Mouse (Mus musculus) left cerebral cortex, postnatal 14 days (tissue): ENCODE measurements around the gene Ptk6. TPM values are rescaled to one million over a fixed set of nuclear protein-coding genes. Genes with fewer than 3 reads are reported as not detected.

ENCODE experiments used
- DNase-seq, 2 experiments: peaks; one replicate each; pipeline ENCODE4 v3.0.0; 2021 to 2022; ENCODE audit warnings: low spot score in 2 of 2, mixed read lengths in 1 of 2
- intact Hi-C: fragments of 180-260 bp; cut with DNase I; formaldehyde crosslinking; loops from one replicate; pipeline ENCODE4 v1.15.1; 2025
- total RNA-seq, 2 experiments: library from RNA; stranded (reverse); gene quantifications; 2 replicates each; pipeline ENCODE4 v1.2.3; 2021

The Ptk6 gene
- total RNA-seq, 2 experiments from 2014 or later, result 0.08 TPM; not detected in 1

DNA sequence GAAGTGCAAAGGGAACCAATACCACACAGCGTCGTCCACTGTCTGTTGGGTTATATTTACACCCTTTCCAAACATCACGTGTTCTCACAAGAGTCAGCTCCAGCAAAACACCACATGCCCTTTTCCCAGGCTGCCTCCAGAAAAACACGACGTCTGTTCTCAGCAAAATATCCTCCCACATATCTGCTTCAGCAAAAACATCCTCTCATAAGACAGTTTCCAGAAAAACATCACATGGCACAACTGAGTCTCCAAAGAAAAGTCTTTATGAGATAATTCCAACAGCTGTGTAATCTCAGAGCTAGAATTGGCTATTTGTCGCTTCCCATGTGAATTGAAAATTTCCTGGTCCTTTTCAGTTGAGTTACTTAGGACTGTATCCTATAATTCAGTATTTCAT lies 21.7 kb downstream of the Ptk6 start:
- peak in 1 of 2 experiments; percentile 18 for DNase-seq
- intact Hi-C loops, result no loop called here

- no peak for DNase-seq
- intact Hi-C loops, result no loop called here
These were observed 24.1 kb downstream of the Ptk6 start for GRCm38 (mm10) chr2:181178471-181178870.

- DNase-seq, result no peak
- intact Hi-C loops, result no loop called here
These were observed 24.6 kb downstream of the Ptk6 start for GRCm38 (mm10) chr2:181178015-181178414.

DNA sequence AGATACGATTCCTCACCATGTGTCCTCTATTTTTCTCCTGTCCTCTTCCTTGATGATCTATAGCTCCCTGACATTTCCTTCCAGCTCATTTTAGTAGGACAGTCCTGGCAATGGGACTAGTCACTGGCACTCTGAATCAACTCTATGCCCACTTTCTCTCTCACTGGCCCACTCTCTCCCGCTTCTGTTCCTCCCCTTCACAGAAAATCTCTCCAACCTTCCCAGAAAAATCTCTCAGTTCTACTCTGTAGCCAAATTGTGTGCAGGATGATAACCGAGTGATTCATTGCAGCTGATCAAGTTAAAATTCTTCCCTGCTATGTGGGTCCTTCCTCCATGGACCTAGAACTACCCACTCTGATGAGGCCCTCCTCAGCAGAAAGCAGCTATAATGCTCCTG lies 27.9 kb downstream of the Ptk6 start:
- intact Hi-C loops, result no loop called here
- no peak for DNase-seq

- no peak for DNase-seq
- intact Hi-C loops, result no loop called here
These were observed 36.1 kb downstream of the Ptk6 start for GRCm38 (mm10) chr2:181166469-181166868.

- intact Hi-C loops, result no loop called here
- no peak for DNase-seq
These were observed 41.8 kb downstream of the Ptk6 start for GRCm38 (mm10) chr2:181160821-181161220.

GRCm38 (mm10) chr2:181159771-181160170 lies 42.8 kb downstream of the Ptk6 start:
- intact Hi-C loops, result no loop called here
- peak; percentile 77 to 86 for DNase-seq

DNA sequence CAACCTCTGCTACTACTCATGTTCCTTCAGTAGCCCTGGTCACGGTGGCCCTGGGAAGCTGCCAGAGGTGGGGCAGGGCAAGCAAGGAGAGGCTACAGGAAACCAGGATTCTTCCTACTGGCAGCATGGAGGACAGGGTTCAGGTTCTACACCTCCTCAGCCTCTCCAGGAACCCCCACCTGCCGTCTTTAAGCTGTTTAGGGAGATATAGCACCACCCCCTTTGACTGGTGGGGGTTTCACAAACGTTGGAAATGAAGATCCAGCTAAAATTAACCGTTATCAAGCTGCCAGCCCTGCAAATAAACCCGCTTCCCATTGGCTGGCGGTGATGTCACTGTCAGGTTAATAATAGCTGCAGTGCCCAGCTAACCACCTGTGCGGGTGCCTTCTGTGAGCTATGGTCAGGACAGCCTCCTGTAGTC lies 43.5 kb downstream of the Ptk6 start:
- DNase-seq, result peak; percentile 86 to 94
- intact Hi-C loops, result no loop called here

DNA sequence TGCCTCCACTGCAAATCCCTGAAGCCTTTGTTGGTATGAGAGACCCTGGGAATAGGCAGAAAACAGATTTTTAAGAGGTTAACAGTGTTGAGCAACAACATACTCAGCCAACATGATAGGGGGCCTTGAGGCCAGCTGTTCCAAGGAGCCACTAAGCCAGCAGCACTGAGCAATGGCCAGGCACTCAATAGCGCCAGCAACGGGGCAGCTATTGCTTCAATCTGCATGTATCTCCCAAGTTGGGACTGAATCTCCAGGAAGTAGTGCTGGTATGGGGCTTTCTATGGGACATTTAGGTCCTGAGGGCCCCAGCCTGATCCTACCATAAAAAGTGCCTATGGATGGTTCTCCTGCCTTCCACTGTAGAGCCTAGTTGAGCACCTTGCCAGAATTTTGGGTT lies 44.1 kb downstream of the Ptk6 start:
- DNase-seq, result no peak
- intact Hi-C loops, result no loop called here

DNA sequence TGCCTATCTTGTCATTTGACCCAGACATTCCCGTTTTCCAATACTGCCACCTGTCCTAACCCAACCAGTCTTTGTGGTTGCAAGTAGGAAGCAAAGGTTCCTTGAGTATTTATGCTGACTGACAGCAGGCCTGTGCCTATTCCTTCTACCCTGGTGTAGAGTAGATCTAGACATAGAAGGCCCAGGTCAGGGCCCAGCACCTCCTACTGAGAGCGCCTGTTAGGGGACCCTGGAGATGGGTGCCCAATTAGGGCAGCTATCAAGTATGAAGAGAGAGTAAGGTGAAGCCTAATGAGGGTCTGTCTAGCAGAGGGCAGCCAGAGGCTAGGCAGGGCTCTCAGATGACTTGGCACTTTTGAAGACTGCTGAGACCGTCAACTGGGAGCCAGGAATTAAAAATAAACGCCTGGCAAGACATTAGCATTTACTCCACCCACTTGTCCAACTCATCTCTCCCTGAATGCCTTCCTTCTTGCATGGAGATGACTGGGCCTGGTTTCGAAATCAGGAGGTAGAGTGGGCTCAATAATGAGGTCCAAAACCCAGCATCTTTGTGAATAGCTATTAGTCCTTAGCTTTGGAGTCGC lies 44.8 kb downstream of the Ptk6 start:
- intact Hi-C loops, result loop anchor here (2.0 kb wide), 1 partner anchor 37 kb away; no protein-coding TSS in a partner anchor
- no peak for DNase-seq

GRCm38 (mm10) chr2:181157180-181157579 lies 45.4 kb downstream of the Ptk6 start:
- no peak for DNase-seq
- intact Hi-C loops, result loop anchor here (2.0 kb wide), 1 partner anchor 36 kb away; no protein-coding TSS in a partner anchor

GRCm38 (mm10) chr2:181156248-181157121 lies 46.1 kb downstream of the Ptk6 start, which contains the start of gene Eef1a2:
Gene Eef1a2 (minus strand): TSS chr2:181157014.
- DNase-seq, result peak; percentile 86 to 88
- intact Hi-C loops, result loop anchor here (2.0 kb wide), 1 partner anchor 36 kb away; no protein-coding TSS in a partner anchor

- no peak for DNase-seq
- intact Hi-C loops, result loop anchor here (2.0 kb wide), 1 partner anchor 35 kb away; no protein-coding TSS in a partner anchor
These were observed 46.8 kb downstream of the Ptk6 start for GRCm38 (mm10) chr2:181155801-181156200.

- intact Hi-C loops, result no loop called here
- no peak for DNase-seq
These were observed 47.7 kb downstream of the Ptk6 start for GRCm38 (mm10) chr2:181154831-181155415.

GRCm38 (mm10) chr2:181154361-181154760 lies 48.2 kb downstream of the Ptk6 start:
- intact Hi-C loops, result no loop called here
- DNase-seq, result no peak

DNA sequence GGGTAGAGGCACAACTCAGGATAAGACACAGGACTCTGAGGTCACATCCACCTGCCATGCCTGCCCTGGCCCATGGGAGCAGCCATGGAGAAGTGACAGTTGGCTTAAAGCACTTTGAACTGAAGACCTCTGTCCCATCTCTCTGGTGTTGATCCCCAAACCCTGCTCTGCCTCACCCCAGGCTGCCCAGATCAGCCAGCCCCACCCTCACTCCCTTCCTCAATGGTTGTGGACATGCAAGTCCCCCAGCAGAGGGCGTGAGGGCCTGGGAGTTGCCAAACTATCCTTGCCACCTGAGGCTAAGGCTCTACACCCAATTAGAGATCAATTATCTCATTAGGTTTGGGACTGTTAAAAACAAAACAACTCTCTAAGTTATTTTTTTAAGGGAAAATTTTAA lies 48.8 kb downstream of the Ptk6 start:
- DNase-seq, result no peak
- intact Hi-C loops, result no loop called here

GRCm38 (mm10) chr2:181153131-181153530 lies 49.5 kb downstream of the Ptk6 start:
- intact Hi-C loops, result no loop called here
- DNase-seq, result no peak

DNA sequence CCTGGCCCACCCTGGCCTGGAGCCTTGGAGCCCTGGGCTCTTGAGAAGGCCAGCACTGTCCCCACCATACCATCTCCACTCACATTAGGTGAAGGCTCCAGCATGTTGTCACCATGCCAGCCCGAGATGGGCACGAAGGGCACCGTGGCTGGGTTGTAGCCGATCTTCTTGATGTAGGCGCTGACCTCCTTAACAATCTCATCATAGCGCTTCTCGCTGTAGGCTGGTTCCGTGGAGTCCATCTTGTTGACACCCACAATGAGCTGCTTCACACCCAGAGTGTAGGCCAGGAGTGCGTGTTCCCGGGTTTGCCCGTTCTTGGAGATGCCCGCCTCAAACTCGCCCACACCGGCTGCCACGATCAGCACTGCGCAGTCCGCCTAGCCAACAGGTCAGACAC lies 49.9 kb downstream of the Ptk6 start:
- intact Hi-C loops, result no loop called here
- no peak for DNase-seq

GRCm38 (mm10) chr2:181150281-181150680 lies 52.3 kb downstream of the Ptk6 start:
- intact Hi-C loops, result no loop called here
- peak in 1 of 2 experiments; percentile 81 for DNase-seq

- no peak for DNase-seq
- intact Hi-C loops, result no loop called here
These were observed 54.2 kb downstream of the Ptk6 start for GRCm38 (mm10) chr2:181148318-181148955.
